Mouse (Mus musculus) olfactory bulb, adult 2 months (tissue): Measurements from ENCODE around the gene C2cd6. TPM values are rescaled to one million over a fixed set of nuclear protein-coding genes. Genes with fewer than 3 reads are reported as not detected.

Experiments used
- H3K27ac ChIP-seq: fragments of 200-500 bp; 2 replicates; pipeline ENCODE4 v1.5.1; 2012; ENCODE audit warnings: low read depth, low read length; ENCODE audit not compliant: insufficient read depth
- H3K4me1 ChIP-seq: fragments of 200-500 bp; 2 replicates; pipeline ENCODE4 v1.6.1; 2012; ENCODE audit warnings: low read length; ENCODE audit not compliant: control insufficient read depth, insufficient read depth
- H3K4me3 ChIP-seq: fragments of 200-500 bp; 2 replicates; pipeline ENCODE4 v1.5.1; 2012; ENCODE audit warnings: mild to moderate bottlenecking, low read depth, low read length, moderate library complexity; ENCODE audit not compliant: insufficient read depth
- CTCF ChIP-seq: fragments of 200-500 bp; IDR thresholded peaks from 2 replicates; pipeline ENCODE4 v1.5.1; 2012; ENCODE audit warnings: low read depth, mild to moderate bottlenecking, low read length, moderate library complexity; ENCODE audit not compliant: insufficient read depth
- POLR2A ChIP-seq: fragments of 200-500 bp; IDR thresholded peaks from 2 replicates; pipeline ENCODE4 v1.6.1; 2012; ENCODE audit warnings: mild to moderate bottlenecking, low read depth, low read length, moderate library complexity; ENCODE audit not compliant: insufficient read depth
- WGBS: fragments of 180-500 bp; shearing (Covaris S2); methylation state at CpG from one replicate; pipeline ENCODE4 v1.1.7; 2018; 5-methylcytosine and 5-hydroxymethylcytosine counted together
- polyA plus RNA-seq: library from polyadenylated mRNA; stranded (reverse); fragments of >200 nt; gene quantifications from 2 replicates; pipeline ENCODE4 v1.2.4, GENCODE M21; 2012; ENCODE audit warnings: low replicate concordance; ENCODE audit not compliant: missing spikeins, insufficient read depth, insufficient read length

C2cd6 gene
- polyA plus RNA-seq, 1 experiment, result not detected

DNA sequence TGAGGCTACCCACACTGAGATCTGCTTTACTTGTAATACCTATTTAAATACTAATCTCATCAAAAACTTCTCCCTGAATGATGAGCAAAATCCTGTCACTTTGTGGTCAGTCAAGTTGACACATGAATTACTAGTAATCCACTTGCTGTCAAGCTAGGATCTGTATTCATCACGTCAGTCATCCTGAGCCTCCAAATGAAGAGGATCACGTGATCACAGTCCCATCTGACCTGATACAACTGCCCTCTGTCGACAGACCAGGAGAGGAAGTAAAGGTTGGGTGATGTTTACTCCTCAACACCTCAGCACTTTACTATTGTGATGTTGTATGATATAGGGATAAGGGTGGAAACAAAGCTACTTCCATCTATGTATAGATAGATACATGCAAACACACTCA is 31.0 kb downstream of the C2cd6 start:
- Histone ChIP-seq H3K4me1 (no peaks in the 10 kb centered on the region), H3K27ac (no peak overlapping the region), H3K4me3 (no peak overlapping the region)
- TF ChIP-seq POLR2A, result no peak
- TF ChIP-seq CTCF, result no peak
- 50% methylated on average over 3 of the region's 3 CpGs for WGBS

- Histone ChIP-seq H3K27ac (no peak overlapping the region), H3K4me1 (no peaks in the 10 kb centered on the region), H3K4me3 (no peak overlapping the region)
- no peak for TF ChIP-seq CTCF
- no peak for TF ChIP-seq POLR2A
- 81% methylated on average over 2 of the region's 2 CpGs for WGBS
Observed at GRCm38 (mm10) chr1:59056955-59057354, 37.7 kb downstream of the C2cd6 start.

- no peak overlapping the region for H3K4me3 ChIP-seq
- 60% methylated on average over 2 of the region's 2 CpGs for WGBS
- TF ChIP-seq CTCF, result no peak
- no peak for TF ChIP-seq POLR2A
- no peak overlapping the region for H3K27ac ChIP-seq
- H3K4me1 ChIP-seq, result no peaks in the 10 kb centered on the region
Observed at GRCm38 (mm10) chr1:59051306-59051705, 43.4 kb downstream of the C2cd6 start.

- 52% methylated on average over 5 of the region's 5 CpGs for WGBS
- no peak for TF ChIP-seq CTCF
- no peak overlapping the region for H3K27ac ChIP-seq
Observed at GRCm38 (mm10) chr1:59037723-59038122, 57.0 kb downstream of the C2cd6 start.

DNA sequence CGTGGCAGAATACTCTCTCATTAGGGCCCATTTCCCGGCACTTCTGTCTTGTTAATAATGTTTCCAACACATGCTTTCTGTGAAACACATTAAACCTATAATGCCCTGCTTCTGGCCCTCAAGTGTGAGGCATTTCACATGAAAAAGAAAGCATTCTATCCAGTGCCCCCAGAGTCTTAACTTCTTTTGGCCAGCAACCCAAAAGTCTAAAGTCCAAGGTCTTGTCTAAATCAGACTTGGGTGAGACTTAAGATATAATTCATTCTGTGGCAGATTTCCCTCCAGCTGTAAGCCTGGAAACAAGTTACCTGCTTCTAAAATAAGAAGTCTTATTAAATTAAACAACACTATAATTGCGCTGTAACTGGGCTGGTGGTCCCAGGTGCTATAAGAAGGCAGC is 73.1 kb downstream of the C2cd6 start:
- Histone ChIP-seq H3K4me3 (no peak overlapping the region), H3K4me1 (no peaks in the 10 kb centered on the region), H3K27ac (no peak overlapping the region)
- WGBS, result 62% methylated on average over 3 of the region's 3 CpGs
- TF ChIP-seq CTCF (no peak), POLR2A (no peak)

More at GRCm38 (mm10) chr1:59037723-59038122, 57.0 kb downstream of the C2cd6 start:
- no peaks in the 10 kb centered on the region for H3K4me1 ChIP-seq
- H3K4me3 ChIP-seq, result no peak overlapping the region

- WGBS, result 41% methylated on average over 4 of the region's 4 CpGs
- Histone ChIP-seq H3K27ac (no peak overlapping the region), H3K4me3 (no peak overlapping the region), H3K4me1 (no peaks in the 10 kb centered on the region)
- TF ChIP-seq POLR2A, result no peak
- TF ChIP-seq CTCF, result no peak
Observed at GRCm38 (mm10) chr1:59009250-59009649, 85.5 kb downstream of the C2cd6 start.

Other genes with a start within 250 kb of the C2cd6 start
- gene Trak2, start 121.5 kb downstream of the C2cd6 start, polyA plus RNA-seq, result 153 and 407 TPM in 2 replicates
- gene Stradb, start 121.4 kb downstream of the C2cd6 start, polyA plus RNA-seq, result not detected in 2 replicates
- gene Tmem237, start 25.5 kb upstream of the C2cd6 start, polyA plus RNA-seq, result not detected in 2 replicates
- gene Mpp4, start 68.5 kb upstream of the C2cd6 start, polyA plus RNA-seq, result not detected in 2 replicates
- not detected in 2 replicates for gene Als2, start 142.3 kb upstream of the C2cd6 start, polyA plus RNA-seq
- gene Cdk15, start 162.0 kb upstream of the C2cd6 start, polyA plus RNA-seq, result not detected in 2 replicates